Comparison of ENCODE assay signal across 8 mouse cellular contexts in genomic region chr11:109560793-109561257, GRCm38 (mm10). TPM values are rescaled to one million over a fixed set of nuclear protein-coding genes. Genes with fewer than 3 reads are reported as not detected.
DNase-seq lines count a peak whose midpoint lies in the region; ATAC-seq lines count a peak whose summit lies in the region.

No protein-coding gene starts in this region.

- peak; percentile 93 for ATAC-seq in CD4-positive, CD25-positive, alpha-beta regulatory T cell, adult 4 months

- DNase-seq in NIH3T3 (ENCODE audit: low read depth), result peak; percentile 17
- DNase-seq in heart, adult 8-10 months (ENCODE audit: low spot score), result peak; percentile 55
- DNase-seq in kidney, postnatal 4 days, result peak; percentile 55 to 75
- peak; percentile 90 for DNase-seq in naive thymus-derived CD4-positive, alpha-beta T cell, adult 2 months (ENCODE audit: low read depth)
- no peak for DNase-seq in left cerebral cortex, adult 11 months (ENCODE audit: low spot score)
- no peak for DNase-seq in cerebellum, adult 9-10 months
- no peak for DNase-seq in cerebellum, postnatal 36 days

RNA-seq across cellular contexts. Expression of gene Wipi1, which starts 50.9 kb away (rescaled TPM):
- polyA plus RNA-seq in CD4-positive, CD25-positive, alpha-beta regulatory T cell, adult 4 months (2017; shearing (Covaris generic)), result not detected
- total RNA-seq in heart, adult 8-10 months (2022), result 100 to 1,000 TPM; 110 to 141 (median 120) TPM

Comparison
In these comparisons a context has a peak if more than half of its experiments do, and no peak if none do; other contexts are left out.
1. DNase-seq: peak in NIH3T3 (single experiment), heart, adult 8-10 months (single experiment), kidney, postnatal 4 days (2 of 2) and naive thymus-derived CD4-positive, alpha-beta T cell, adult 2 months (single experiment); none in left cerebral cortex, adult 11 months (single experiment), cerebellum, adult 9-10 months (single experiment) and cerebellum, postnatal 36 days (0 of 2).